Mouse (Mus musculus) small intestine, adult 2 months (tissue): ENCODE data around the gene Cars2.

Experiments used
- CTCF ChIP-seq: fragments of 200-500 bp; IDR thresholded peaks from 2 replicates; pipeline ENCODE4 v1.5.1; 2012; ENCODE audit warnings: low read depth, mild to moderate bottlenecking, control low read depth, inconsistent platforms, low read length, moderate library complexity, mixed read lengths; ENCODE audit not compliant: insufficient replicate concordance, insufficient read length; ENCODE audit errors: extremely low read depth
- POLR2A ChIP-seq: fragments of 200-500 bp; IDR thresholded peaks from 2 replicates; pipeline ENCODE4 v1.6.1; 2012; ENCODE audit warnings: low read depth, mild to moderate bottlenecking, control low read depth, inconsistent platforms, low read length, moderate library complexity

DNA sequence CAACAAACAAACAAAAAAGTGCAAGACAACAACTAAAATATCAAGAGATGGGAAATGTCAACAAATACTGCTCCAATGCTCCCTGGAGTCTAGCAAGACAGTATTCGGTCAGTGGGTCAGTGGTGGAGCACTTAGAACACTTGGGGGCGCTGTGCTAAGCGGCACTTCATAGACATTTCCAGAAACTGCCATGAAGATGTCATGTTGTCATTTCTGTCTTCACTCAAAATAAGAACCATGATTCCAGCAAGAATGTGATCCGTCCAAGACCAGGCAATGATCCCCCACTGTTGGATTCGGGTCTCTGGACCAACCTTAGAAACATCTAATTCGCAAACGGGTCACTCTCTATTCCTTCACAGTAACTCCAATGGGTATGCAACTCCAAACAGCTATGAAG lies 877 bp downstream of the Cars2 start:
- TF ChIP-seq CTCF = peak; percentile 70; the same call in 1 of the 2 replicates
- TF ChIP-seq POLR2A = no peak
